Comparison of ENCODE assay signal across 29 mouse cellular contexts in genomic region chr3:20082161-20082560, GRCm38 (mm10). TPM values are rescaled to one million over a fixed set of nuclear protein-coding genes. Genes with fewer than 3 reads are reported as not detected.
DNase-seq lines count a peak whose midpoint lies in the region; ATAC-seq lines count a peak whose summit lies in the region.
"Had no signal": no experiment of that assay in that cellular context is flagged by ENCODE, and none has a peak within 500 bp of the region (broad histone marks: within the 10 kb centered on the region; RNA-seq: fewer than 3 reads in every experiment).

No protein-coding gene starts in this region.

- peak overlapping the region; percentile 96 to 98 for H3K27ac ChIP-seq in heart, embryonic 14.5 days (replicated peaks in 1 of 2; ENCODE audit: control insufficient read depth in 1 of 2, insufficient read depth in 1 of 2, low read depth in 2 of 2, low read length in 2 of 2)
- H3K27ac ChIP-seq: embryonic facial prominence, embryonic 13.5 days; forebrain, embryonic 10.5 days; forebrain, embryonic 15.5 days; hindbrain, embryonic 14.5 days; limb, embryonic 10.5 days; limb, embryonic 15.5 days; liver, embryonic 13.5 days had no signal

- intact Hi-C loops in heart, postnatal 14 days (cut with DNase I) = no loop called here

- H3K4me1 ChIP-seq in heart, embryonic 14.5 days (ENCODE audit: control insufficient read depth in 2 of 2, insufficient read depth in 2 of 2, low read length in 2 of 2) = peaks cover 5 to 23% of the 10 kb centered on the region in 2 experiments
- H3K4me1 ChIP-seq: embryonic facial prominence, embryonic 13.5 days; forebrain, embryonic 10.5 days; forebrain, embryonic 15.5 days; limb, embryonic 10.5 days; limb, embryonic 15.5 days; liver, embryonic 13.5 days had no signal

- DNase-seq in frontal cortex, postnatal 14 days (ENCODE audit: low spot score in 2 of 2) = no peak
- DNase-seq in heart, adult 9 months (ENCODE audit: low spot score in 2 of 2) = peak; percentile 31 to 50
- DNase-seq in heart, postnatal 14 days = peak; percentile 47 to 69
- no peak for DNase-seq in right cerebral cortex, postnatal 10 days (ENCODE audit: low spot score in 2 of 2)
- DNase-seq in layer of hippocampus, adult 11-12 months (ENCODE audit: low spot score) = no peak
- DNase-seq in thymus, postnatal 25 days = no peak
- DNase-seq: adrenal gland, adult 8-10 months; cerebellum, adult 8-10 months; cerebellum, postnatal 36 days; gastrocnemius, postnatal 14 days; kidney, adult 9 months; kidney, postnatal 25 days; liver, embryonic 13.5 days; lung, adult 18-20 months; lung, postnatal 10 days; midbrain, embryonic 14.5 days; retina, postnatal 1 day; right cerebral cortex, postnatal 25 days; thymus, postnatal 14 days had no signal

- H3K4me3 ChIP-seq in heart, embryonic 14.5 days (ENCODE audit: control insufficient read depth in 1 of 2, insufficient read depth in 1 of 2, low read depth in 1 of 2, low read length in 2 of 2) = no peak overlapping the region
- H3K4me3 ChIP-seq: embryonic facial prominence, embryonic 13.5 days; forebrain, embryonic 10.5 days; forebrain, embryonic 15.5 days; limb, embryonic 10.5 days; limb, embryonic 15.5 days; liver, embryonic 13.5 days had no signal

- H3K9ac ChIP-seq in heart, embryonic 14.5 days (ENCODE audit: low read length) = peak overlapping the region; percentile 50
- H3K9ac ChIP-seq: embryonic facial prominence, embryonic 13.5 days; forebrain, embryonic 15.5 days; hindbrain, embryonic 14.5 days; limb, embryonic 15.5 days; liver, embryonic 13.5 days had no signal

- peak; percentile 50; the same call in 1 of the 2 replicates for ATAC-seq in frontal cortex, adult (ENCODE audit: low TSS enrichment)
- ATAC-seq in heart, embryonic 14.5 days (ENCODE audit: insufficient number of reproducible peaks, insufficient read depth, low FRiP score, low read depth) = peak; percentile 88
- ATAC-seq: forebrain, embryonic 15.5 days; intestine, postnatal 0 days had no signal

- H3K9me3 ChIP-seq in heart, embryonic 14.5 days (ENCODE audit: control insufficient read depth, low read length) = no peaks in the 10 kb centered on the region
- H3K9me3 ChIP-seq: embryonic facial prominence, embryonic 13.5 days; forebrain, embryonic 10.5 days; forebrain, embryonic 15.5 days; G1E; limb, embryonic 10.5 days; limb, embryonic 15.5 days; liver, embryonic 13.5 days had no signal

- H3K27me3 ChIP-seq in heart, embryonic 14.5 days (ENCODE audit: control insufficient read depth, insufficient read depth, low read length) = no peaks in the 10 kb centered on the region
- H3K27me3 ChIP-seq: embryonic facial prominence, embryonic 13.5 days; forebrain, embryonic 15.5 days; limb, embryonic 15.5 days; liver, embryonic 13.5 days had no signal

- H3K36me3 ChIP-seq in heart, embryonic 14.5 days (ENCODE audit: control insufficient read depth, insufficient read depth, low read length) = peaks cover 43% of the 10 kb centered on the region

- peak overlapping the region; percentile 47 for H3K4me2 ChIP-seq in heart, embryonic 14.5 days (ENCODE audit: low read length)
- H3K4me2 ChIP-seq: embryonic facial prominence, embryonic 13.5 days; forebrain, embryonic 15.5 days; hindbrain, embryonic 14.5 days; limb, embryonic 15.5 days; liver, embryonic 13.5 days had no signal

- 10% methylated on average over 3 of the region's 3 CpGs for WGBS in heart, embryonic 14.5 days

RNA-seq across cellular contexts. Expression of gene Hltf, which starts 24.6 kb away (rescaled TPM):
- 23.1 TPM in 2 replicates for polyA plus RNA-seq in heart, embryonic 14.5 days (2014; fragmentation: Nextera tagmentation; extraction: Ambion mirVana)
- 10 to 100 TPM; 14.9 to 16.4 TPM for total RNA-seq in heart, postnatal 14 days (2021)

RNA-seq across cellular contexts. Expression of gene Hps3, which starts 47.0 kb away (rescaled TPM):
- 12.0 TPM in 2 replicates for polyA plus RNA-seq in heart, embryonic 14.5 days (2014; fragmentation: Nextera tagmentation; extraction: Ambion mirVana)
- 10 to 100 TPM in 1 of 2 experiments, 1 to 10 TPM in 1; 8.5 to 11.5 TPM for total RNA-seq in heart, postnatal 14 days (2021)

Comparison
In these comparisons a context has a peak if more than half of its experiments do, and no peak if none do; other contexts are left out.
1. DNase-seq: peak in heart, adult 9 months (2 of 2) and heart, postnatal 14 days (2 of 2); none in frontal cortex, postnatal 14 days (0 of 2), right cerebral cortex, postnatal 10 days (0 of 2), layer of hippocampus, adult 11-12 months (single experiment) and thymus, postnatal 25 days (single experiment).